Mouse (Mus musculus) right cerebral cortex, postnatal 14 days (tissue): ENCODE measurements around the gene Parp16.

ENCODE experiments used
- DNase-seq: peaks from one replicate; pipeline ENCODE4 v3.0.0; 2022

Parp16 gene

DNA sequence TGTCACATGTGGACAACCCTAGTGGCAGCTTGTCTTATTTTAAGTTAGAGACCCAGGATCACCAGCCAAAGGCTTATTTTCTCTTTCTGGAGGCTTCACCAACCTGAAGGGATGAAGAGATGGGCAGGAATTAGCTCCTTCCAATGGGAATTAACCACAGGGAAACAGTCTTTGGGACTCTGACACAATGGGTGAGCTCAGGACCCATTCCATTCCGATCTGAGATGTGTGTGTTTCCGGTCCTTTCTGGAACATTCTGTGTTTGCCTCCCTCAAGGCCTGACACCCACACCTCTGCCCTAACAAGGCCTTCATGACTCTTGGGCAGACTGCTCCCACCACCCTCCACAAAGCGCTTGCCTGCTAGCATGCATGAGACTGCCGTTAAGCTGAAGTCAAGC is at the start of gene Parp16:
Gene Parp16 (plus strand): TSS at position 301 of the 400 bp plus-strand sequence.
- no peak for DNase-seq

DNA sequence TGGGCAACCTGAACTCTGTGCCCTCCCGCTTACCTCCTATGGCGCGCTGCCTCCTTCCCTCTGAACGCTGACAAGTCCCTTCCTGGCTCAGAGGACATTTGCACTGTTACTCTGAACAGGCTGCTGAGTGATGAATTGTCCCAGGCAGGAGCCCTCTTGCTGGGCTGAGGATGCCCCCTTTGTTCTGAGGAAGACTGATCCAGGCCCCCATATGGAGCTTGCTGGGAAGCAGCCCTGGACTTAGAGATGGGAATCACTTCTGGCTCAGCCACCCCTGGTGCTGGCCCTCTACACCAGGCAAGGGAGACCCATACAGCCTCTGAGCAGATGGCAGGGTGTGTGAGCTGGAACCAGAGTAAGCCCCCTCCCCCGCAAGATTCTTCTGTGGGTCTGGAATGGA is 49.2 kb upstream of the Parp16 start:
- DNase-seq = no peak

DNA sequence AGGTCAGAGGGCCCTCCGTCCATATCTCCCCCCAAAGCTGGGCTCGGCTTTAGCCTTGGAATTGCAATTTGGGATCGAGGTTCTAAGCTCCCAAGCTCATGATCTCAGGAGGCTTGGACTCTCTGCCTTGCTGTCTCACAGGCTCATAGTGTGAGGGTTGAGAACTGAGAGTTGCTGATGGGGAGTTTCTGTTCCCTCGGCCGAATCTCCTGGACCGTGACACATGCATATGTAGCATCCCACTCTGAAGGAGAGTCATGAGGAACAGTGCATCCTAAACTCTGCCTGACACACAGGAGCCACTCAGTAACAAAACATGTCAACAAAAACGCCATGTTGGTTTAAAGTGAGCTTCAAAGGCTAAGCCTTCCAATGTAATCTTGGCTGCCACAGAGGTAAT is 46.6 kb upstream of the Parp16 start:
- DNase-seq = no peak

DNA sequence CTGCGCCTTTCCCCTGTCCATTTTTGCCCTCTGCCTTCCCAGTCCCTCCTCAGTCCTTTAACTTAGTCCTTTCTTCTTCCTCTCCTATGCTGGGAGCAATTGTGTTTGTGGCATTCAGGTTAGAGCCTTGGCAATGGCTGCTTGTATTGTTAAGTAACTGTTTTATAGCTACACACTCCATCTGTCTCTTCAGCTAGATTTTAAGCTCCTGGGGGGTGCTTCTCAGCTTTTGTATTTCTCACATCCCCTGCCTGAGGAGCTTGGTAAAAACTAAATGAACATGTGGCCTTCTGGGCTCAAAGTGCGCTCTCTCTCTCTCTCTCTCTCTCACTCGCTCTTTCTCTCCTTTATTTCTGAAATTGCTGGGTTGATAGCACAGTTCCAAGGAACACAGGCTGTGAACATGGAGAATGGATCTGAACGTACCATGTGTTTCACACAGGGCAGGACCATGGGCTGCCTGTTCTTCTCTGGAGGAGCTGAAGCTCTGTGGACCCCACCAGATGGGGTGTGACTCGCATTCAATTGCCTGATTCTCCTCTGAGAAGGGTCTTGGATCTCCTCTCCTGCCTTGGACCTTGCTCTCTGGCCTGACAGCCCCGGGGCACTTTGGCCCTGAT is 42.3 kb upstream of the Parp16 start:
- DNase-seq = no peak

DNA sequence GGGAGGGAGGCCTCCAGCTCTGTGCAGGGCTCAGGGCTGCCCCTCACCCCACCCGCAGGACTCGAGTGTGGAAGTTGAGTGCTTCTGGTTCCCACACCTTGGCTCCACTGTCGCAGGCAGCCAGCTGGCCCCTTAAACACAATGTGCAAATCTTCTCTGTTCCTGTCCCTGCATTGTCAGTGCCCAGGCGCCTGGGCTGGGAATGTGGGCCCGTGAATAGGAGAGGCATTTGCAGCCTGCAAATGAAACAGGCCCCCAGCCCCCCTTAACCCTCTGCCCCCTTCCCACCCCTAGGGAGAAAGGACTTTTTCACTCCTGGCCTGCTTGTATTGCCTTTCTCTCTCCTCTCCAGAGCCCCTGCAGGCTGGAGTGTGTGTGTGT is 41.8 kb upstream of the Parp16 start:
- no peak for DNase-seq

DNA sequence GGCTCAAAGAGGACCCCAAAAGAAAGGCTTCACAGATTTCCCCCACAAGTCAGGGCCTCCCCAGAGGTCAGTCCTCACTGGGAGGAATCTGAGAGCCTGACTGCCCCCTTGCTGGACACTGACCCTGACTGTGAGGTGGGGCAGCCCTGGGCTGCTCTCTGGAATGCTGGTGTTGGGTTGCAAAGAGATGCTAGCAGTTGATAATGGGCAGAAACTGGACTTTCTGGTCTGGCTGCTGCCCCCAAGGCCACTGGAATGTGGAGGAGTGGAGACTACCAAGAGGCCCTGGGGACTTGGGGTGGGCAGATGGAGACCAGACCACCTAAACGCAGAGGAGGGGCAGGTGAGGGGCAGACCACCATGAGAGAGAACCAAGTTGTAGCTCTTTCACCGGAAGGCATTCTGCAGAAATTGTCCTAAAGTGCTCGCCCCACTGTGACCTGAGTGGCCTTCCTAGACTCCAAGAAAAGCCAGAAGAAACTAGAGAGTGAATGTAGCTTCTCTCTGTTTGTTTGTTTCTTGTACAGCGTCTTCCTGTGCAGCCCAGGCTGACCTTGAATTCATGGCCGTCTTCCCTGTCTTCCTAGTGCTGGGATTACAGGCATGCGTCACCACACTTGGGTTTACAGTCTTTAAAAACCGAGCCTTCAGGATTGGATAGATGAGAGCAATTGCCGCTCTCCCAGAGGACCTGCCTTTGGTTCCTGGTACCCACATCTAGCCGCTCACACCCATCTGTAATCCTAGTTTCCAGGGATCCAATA is 40.3 kb upstream of the Parp16 start:
- no peak for DNase-seq

DNA sequence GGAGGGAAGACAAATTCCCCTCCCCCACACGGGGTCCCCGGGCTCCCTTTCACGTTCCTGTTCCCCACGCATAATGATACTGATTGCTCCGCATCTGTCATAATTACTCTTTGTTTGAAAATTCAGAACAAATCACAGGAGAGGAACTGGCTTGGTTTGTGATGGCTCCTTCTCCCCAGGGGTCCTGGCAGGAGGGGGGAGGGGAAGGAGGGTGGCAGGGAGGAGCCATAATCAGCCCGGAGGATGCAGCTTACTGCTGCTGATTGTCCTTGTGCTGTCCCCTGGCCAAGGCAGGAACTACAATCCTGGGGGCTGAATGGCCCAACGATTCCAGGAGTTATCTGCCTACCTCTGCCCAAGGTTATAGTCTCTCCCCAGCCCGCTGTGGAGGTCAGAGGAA is 38.5 kb upstream of the Parp16 start:
- DNase-seq = no peak

DNA sequence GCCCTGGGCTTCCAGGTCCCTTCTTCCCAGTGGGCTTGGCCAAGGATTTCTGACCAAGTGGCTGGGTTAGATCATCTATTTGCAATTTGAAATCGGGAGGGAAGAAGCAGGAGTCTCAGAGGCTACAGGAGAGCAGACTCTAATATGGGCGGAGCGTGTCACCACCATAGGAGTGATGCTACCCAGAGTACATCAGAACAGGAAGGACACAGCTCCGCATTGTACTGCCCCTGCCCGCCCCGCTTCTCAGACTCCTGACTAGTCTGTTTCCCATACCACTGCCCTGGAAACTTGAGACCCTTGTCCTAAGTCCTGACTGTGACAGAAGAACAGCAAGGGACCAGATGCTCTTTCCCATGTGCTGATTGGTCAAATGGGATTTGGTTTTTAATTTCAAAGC is 37.5 kb upstream of the Parp16 start:
- no peak for DNase-seq

DNA sequence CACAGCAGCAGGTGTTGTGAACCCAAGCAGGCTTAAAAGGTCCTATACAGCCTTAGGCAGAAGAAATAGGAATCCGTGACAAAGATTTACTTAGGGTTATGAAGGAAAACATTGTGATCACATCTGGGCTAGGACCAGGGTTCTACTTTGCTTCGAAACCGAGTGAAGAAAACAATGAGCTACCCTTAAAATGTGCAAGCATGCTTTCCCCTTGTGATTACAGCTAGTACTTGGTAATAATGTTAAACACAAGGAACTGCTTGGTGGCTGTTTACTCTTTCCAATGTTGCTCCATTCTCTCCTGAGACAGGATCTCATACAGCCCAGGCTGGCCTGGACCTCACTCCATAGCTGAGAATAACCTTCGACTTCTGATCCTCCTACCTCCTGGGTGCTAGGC is 34.0 kb upstream of the Parp16 start:
- DNase-seq = no peak

DNA sequence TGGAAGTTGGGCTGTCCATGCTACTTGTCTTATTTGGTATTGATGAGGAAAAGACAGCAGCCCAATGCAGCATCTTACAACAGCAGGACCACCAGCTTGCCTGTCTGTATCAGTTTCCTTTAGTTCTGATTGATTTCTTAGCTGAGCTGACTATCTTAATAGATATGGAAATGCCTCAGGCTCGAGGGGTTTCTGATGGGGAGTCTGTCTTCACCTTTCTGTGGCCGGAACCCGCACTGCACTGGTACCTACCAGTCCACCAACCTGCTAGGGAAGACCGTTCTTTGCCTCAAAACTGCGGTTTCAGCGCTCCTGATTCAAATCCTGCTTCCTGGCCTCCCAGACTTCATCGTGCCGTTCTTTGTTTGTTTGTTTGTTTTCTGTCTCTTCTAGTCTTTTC is 33.3 kb upstream of the Parp16 start:
- no peak for DNase-seq

DNA sequence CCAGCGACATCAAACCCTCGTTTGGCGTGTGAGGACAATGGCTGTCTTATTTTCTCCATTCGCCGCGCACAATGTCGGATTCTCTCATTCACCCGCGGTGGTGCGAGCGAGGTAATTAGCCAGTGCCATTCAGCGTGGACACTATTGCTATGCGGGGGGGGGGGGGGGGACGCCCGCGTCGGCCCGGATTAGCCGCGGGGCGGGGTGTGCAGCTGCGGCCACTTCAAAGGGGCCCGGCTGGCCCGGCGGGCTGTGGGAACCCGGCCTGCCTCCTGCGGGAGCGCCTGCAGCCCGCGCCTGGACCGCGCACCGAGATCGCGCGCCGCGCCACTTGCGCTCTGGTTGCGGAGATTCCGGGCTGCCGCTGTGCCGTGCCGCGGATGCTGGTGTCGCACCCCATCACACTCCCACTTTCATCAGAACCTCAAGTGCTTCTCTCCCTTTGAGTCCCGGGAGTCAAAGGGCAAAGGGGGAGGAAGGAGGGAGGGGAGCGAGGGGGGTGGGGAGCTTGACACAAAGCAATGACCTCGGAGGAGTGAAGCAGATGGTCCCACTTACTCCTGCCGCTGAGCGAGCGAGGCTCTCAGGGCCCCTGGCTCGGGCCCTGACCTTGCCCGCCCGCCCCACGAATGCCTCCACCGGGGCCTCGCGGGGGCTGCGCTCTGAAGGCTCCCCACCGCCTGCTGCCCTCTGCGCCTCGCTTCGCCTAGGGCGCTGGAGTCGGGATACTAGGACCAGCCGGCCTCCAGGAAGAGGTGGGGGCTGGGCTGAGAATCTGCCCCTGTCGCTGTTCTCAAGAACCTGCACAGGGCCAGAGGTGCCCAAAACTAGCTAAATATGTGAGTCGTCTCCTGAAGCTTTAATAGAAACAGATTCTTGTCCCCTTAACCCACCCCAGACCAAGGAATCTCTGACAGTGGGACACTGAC is 32.2 kb upstream of the Parp16 start:
- DNase-seq = peak; percentile 54

DNA sequence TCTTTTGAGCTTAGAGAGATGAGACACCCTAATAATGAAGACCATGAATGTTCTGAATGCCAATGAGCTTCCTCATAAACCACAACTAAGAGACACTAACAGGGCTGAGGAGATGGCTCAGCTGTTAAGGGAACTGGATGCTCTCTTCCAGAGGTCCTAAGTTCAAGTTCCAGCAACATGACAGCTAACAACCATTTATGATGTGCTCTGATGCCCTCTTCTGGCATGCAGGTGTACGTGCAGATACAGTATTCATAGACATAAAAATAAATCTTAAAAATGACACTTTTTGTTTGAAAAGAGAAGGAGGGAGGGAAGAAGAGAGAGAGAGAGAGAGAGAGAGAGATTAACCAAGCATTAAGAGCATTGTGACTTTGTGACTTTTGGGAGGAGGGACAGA is 30.3 kb upstream of the Parp16 start:
- DNase-seq = no peak

DNA sequence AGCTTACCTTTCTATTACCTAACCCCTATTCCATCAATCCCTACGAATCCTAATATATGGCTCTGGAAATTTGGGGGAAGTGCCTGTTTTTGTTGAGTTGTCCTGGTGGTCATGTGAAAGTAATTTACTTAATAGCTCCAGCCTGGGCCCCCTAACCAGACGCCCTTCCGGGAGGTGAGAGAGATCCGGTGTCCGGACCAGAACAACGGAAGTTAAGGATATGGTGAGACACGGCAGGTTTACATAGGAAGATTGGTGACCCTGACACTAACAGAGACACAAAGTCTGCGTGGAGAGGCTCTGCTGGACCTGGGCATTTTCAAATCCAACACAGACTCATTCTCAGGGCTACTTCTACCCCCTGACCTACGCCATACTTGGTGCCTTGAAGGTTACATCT is 28.8 kb upstream of the Parp16 start:
- DNase-seq = no peak

DNA sequence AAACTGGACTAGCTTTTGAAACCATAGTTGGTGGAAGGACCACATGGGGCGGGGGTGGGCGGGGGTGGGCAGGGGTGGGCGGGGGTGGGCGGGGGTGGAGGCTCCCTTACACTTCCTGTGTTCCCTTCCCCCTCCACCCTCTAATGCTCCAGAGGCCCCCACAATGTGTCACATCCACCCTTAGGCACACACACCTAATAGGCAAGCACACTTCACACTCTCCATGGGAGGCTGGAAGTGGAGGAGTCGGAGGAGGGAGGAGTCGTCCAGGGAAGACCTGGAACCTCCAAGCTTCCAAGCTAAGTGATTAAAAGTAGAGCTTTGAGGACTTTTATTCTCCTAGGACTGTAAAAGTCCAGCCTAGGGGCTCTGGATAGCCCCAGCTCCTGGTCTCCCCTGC is 26.6 kb upstream of the Parp16 start:
- no peak for DNase-seq

DNA sequence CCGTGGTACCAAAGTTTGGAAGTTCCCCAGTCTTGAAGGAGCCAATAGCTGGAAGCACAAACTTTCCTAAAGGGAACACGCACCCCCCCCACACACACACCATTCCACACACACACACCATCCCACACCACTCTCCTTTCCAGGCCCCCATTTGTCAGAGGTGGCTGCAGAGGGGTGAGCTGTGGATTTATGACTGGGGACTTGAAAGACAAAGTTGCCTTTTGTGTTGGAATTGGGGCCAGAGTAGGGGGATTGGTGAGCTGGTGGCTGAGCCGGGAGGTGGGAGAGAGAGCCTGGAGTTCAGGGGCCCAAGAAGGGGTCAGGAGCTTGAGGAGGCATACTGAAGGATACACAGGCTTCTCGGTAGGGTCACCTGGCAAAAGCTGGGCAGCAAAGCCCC is 26.2 kb upstream of the Parp16 start:
- no peak for DNase-seq

DNA sequence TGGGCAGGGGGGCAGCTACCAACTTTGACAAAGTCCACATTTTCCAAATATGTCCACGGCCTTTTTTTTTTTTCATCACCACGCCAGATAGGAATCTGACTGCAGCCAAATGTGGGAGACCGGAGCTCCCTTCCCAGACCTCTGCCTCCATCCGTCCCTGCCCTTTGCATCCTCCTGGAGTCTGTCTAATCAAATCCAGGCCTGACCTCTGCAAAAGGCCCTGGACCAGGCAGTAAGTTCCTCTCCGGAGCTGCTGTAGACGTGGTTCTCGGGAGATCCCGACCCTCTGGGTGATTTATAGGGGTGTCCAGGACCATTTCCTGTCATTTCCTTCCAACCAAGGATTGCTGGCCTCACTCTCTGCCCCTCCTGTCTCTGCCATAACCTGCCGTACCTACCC is 22.5 kb upstream of the Parp16 start:
- DNase-seq = no peak

DNA sequence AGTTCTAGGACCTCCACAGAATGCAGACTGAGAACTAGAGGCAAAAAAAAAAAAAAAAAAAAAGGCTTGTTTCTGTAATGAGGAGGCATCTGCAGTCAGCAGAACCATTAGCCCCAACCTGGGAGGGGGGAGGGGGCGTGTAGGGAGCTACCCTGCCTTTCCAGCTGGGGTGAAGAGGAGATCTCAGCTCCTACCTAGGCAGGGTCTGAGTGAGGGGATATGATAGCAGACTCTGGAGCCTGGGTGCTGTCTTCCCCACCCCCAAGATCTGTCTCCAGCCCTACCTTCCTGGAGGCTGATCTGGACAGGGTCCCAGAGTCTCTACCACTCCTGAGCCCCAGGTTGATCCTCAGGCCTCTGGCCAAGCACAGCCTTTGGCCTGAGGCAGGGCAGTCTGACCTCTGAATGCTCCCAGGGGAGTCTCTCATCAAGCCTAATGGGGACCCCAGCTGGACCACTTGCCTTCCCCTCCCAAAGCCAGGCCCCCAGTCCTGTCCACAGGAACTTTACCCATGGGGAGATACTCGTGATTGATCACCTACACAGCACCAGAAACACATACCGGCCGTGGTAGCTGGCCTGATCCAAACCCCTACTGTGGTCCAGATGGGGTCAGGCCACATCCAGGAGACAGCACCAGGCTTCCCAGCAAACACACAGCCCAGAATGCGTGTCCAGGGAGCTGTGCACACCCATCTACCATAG is 19.8 kb upstream of the Parp16 start:
- no peak for DNase-seq

DNA sequence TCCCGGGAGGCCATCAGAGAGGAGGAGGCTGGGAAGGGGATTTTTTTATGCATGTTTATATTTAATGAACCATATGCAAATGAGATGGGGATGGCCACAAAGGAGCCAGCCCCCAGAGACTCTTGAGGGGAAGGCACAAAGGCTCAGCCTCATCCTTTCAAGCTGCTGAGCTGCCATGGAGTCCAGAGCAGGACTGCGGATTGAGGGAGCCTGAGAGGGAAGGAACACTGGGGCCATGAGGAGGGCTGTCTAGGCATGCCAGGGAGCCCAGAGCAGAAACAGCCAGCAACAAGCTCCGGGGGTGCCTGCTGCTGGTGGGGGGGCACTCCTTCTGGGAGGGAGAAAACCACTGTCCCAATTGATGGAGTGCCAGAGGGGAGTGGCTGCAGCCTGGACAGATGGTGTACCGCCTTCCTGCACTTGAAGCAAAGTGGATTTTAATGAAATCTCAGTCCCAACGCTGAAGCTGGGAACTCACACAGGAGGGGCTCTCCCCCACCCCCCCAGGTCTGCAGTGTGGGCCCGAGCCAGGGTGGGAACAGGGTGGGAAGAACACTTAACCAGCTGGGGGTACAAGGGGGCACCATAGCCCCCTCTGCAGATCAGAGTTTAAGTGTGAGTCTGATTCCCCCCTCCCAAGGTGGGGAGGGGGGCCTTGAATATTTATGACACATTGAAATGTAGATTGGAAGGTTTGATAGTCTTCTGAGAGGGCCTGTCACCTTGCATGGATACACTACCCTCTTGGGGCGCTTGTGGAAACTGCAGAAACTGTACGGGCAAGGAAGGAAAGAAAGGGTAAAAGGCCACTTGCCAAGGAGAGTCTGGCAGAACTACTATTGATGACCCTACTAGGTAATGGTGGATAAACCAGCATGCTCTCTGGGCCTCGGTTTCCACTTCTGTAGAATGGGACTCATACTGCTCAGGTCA is 18.9 kb upstream of the Parp16 start:
- DNase-seq = no peak

DNA sequence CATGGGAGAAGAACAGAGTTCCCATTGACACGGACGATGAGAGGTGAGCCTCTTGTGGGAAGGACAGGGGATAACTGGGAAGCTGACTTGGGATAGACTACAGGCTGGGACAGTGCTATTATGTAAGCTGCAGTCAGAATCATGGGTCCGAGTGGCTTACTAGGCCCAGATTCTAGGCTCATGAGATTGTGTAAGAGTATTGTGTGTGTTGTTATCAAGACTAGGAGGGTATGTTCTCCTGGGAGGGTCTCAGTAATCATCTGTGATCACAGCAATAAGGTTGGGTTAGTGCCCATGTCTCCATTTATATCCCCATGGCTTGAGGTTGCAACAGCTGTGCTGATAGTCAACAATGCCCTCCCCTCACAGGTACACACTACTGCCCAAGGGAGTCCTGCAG is 17.7 kb upstream of the Parp16 start:
- no peak for DNase-seq

DNA sequence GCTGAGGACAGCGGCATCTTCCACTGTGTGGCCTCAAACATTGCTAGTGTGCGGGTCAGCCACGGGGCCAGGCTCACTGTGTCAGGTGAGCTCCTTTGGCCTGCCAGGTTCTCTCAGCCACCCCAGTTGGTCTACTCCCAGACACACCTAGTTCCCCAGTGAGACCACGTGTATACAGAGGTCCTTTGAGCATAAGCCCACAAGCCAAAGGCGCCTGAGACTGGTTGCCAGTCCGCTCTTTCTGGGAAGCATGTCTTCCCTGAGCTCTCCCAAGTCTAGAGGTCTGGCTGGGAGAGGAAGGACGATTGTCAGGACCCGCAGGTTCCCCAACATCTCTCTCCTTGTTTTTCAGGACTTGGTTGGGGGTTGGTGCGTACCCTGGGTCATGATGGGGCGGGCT is 17.2 kb upstream of the Parp16 start:
- no peak for DNase-seq

DNA sequence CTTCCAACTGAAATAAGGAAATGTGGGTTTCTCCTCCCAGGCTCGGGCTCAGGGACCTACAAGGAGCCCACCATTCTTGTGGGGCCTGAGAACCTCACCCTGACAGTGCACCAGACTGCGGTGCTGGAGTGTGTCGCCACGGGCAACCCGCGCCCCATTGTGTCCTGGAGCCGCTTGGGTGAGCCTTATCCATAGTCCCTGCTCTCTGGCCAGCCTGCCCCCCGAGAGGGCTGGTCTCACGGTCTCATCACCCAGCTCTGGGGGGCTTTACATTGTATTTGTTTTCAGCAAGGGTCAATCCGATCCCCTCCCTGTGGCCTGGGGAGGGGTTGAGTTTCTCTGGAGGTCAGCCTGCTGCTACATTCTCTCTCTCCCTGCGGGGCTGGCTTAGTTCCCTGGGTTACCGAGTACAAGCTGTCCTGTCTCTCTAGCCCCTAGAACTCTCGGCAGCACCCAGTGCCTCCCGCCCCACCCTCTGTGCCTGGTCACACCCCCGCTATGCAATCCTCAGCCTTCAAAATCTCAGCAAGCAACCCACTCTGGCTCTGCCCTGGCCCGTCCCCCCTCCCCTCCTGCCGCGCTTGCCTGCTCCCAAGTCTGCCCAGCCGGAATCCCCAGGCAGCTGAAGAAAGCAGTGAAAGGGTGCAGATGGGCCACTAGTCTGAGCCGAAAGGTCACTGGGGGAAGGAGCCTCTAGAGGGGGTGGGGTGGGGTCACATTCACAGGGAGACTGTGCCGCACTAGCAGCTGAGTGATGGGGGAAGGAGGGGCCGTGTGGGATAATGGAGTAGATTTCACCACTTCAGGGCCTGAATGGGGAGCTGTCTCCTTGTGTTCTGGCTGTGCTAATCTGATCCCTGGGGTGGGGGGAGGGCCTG is 16.6 kb upstream of the Parp16 start:
- no peak for DNase-seq
